ENCODE assay signal across 9 mouse cellular contexts in the genomic region with DNA sequence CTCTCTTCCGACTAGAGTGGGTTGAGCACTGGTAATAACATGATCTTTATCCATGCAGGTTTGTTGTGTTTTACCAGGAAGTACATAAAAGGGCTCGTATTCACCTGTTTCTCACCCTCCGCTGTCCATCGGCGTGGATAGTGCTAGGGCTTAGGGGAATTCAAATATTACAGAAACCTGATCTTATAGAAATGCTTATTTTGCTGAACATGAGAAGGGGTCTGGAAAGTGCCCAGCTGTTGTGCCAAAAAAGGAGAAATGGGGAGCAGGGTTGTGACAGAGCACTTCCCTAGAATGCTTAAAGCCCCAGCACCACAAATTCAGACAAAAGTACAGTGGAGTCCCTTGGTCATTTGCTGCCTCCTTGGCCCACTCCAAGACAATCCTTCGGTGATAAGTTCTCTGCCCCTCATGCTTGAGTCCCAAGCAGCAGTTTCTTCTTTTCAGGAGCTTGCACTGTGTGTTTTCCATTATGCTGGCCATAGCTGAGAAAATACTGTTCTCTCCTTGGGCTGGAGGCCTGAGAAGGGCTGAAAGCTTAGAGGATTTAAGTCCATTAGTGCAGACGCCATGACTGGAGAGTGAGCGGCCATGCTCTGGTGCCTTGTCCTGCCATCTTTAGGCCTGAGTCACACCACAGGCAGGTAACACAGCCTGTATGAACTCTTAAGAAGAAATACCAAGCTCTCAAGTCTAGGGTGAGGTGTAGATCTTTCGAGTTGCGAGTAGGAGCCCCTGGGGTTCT. TPM values are rescaled to one million over a fixed set of nuclear protein-coding genes. Genes with fewer than 3 reads are reported as not detected.
A peak's percentile ranks its signal among the peaks of the same experiment; 100 is the strongest.
DNase-seq lines count a peak whose midpoint lies in the region; ATAC-seq lines count a peak whose summit lies in the region.
"Had no signal": no experiment of that assay in that cellular context is flagged by ENCODE, and none has a peak within 500 bp of the region (broad histone marks: within the 10 kb centered on the region; RNA-seq: fewer than 3 reads in every experiment).

No protein-coding gene starts in this region.

- H3K4me1 ChIP-seq in lung, embryonic 15.5 days = peaks cover 11% of the 10 kb centered on the region
- peaks cover 23% of the 10 kb centered on the region for H3K4me1 ChIP-seq in forebrain, embryonic 13.5 days
- H3K4me1 ChIP-seq in limb, embryonic 13.5 days = peaks cover 21% of the 10 kb centered on the region
- peaks cover 6% of the 10 kb centered on the region; the same call in 1 of the 2 replicates for H3K4me1 ChIP-seq in stomach, embryonic 14.5 days (ENCODE audit: control insufficient read depth, insufficient read depth, low read length)

- no peaks in the 10 kb centered on the region for H3K9me3 ChIP-seq in lung, embryonic 15.5 days
- no peaks in the 10 kb centered on the region for H3K9me3 ChIP-seq in forebrain, embryonic 13.5 days (replicated peaks)
- no peaks in the 10 kb centered on the region for H3K9me3 ChIP-seq in limb, embryonic 13.5 days
- no peaks in the 10 kb centered on the region for H3K9me3 ChIP-seq in stomach, embryonic 14.5 days (ENCODE audit: control insufficient read depth, low read depth, low read length)

- H3K36me3 ChIP-seq in lung, embryonic 15.5 days = 0 out of 2 replicates have a peak, but pooled peaks cover 3% of the 10 kb centered on the region
- peaks cover 34% of the 10 kb centered on the region for H3K36me3 ChIP-seq in forebrain, embryonic 13.5 days (ENCODE audit: poor library complexity, severe bottlenecking)
- H3K36me3 ChIP-seq in limb, embryonic 13.5 days = peaks cover 23% of the 10 kb centered on the region
- H3K36me3 ChIP-seq in stomach, embryonic 14.5 days (ENCODE audit: control insufficient read depth, insufficient read depth, low read length) = peaks cover 8% of the 10 kb centered on the region; the same call in 1 of the 2 replicates

- WGBS in lung, embryonic 15.5 days = 75% methylated on average over 10 of the region's 10 CpGs
- WGBS in forebrain, embryonic 13.5 days = 80% methylated on average over 10 of the region's 10 CpGs
- 79% methylated on average over 10 of the region's 10 CpGs for WGBS in limb, embryonic 13.5 days
- whole genome bisulfite sequencing in stomach, embryonic 14.5 days = 77% methylated on average over 10 of the region's 10 CpGs

- peak overlapping the region; percentile 75 for H3K4me3 ChIP-seq in lung, embryonic 15.5 days
- H3K4me3 ChIP-seq in forebrain, embryonic 13.5 days = peak overlapping the region; percentile 70
- H3K4me3 ChIP-seq in limb, embryonic 13.5 days = peak overlapping the region; percentile 82
- peak overlapping the region; percentile 63 for H3K4me3 ChIP-seq in stomach, embryonic 14.5 days (ENCODE audit: low read depth, low read length)

- H3K27ac ChIP-seq in lung, embryonic 15.5 days = no peak overlapping the region
- H3K27ac ChIP-seq in forebrain, embryonic 13.5 days = no peak overlapping the region
- no peak overlapping the region for H3K27ac ChIP-seq in limb, embryonic 13.5 days
- no peak overlapping the region for H3K27ac ChIP-seq in stomach, embryonic 14.5 days (ENCODE audit: low read length)

- peaks cover 9% of the 10 kb centered on the region; the same call in 1 of the 2 replicates for H3K27me3 ChIP-seq in lung, embryonic 15.5 days
- H3K27me3 ChIP-seq in forebrain, embryonic 13.5 days = peaks cover 9% of the 10 kb centered on the region
- peaks cover 11% of the 10 kb centered on the region for H3K27me3 ChIP-seq in limb, embryonic 13.5 days
- H3K27me3 ChIP-seq in stomach, embryonic 14.5 days (ENCODE audit: control insufficient read depth, insufficient read depth, low read length) = no peaks in the 10 kb centered on the region

- H3K4me2 ChIP-seq in lung, embryonic 15.5 days = peak overlapping the region; percentile 82
- H3K4me2 ChIP-seq in forebrain, embryonic 13.5 days = peak overlapping the region; percentile 89
- H3K4me2 ChIP-seq in limb, embryonic 13.5 days (replicated peaks) = peak overlapping the region; percentile 96
- H3K4me2 ChIP-seq in stomach, embryonic 14.5 days (replicated peaks; ENCODE audit: low read depth, low read length) = peak overlapping the region; percentile 73

- no peak overlapping the region for H3K9ac ChIP-seq in lung, embryonic 15.5 days
- H3K9ac ChIP-seq in forebrain, embryonic 13.5 days = peak overlapping the region; percentile 75
- peak overlapping the region; percentile 77 for H3K9ac ChIP-seq in limb, embryonic 13.5 days
- no peak overlapping the region for H3K9ac ChIP-seq in stomach, embryonic 14.5 days (replicated peaks; ENCODE audit: low read depth, low read length)

- no peak for ATAC-seq in lung, embryonic 15.5 days (ENCODE audit: borderline replicate concordance, extremely low read depth, low FRiP score, low TSS enrichment)
- no peak for ATAC-seq in forebrain, embryonic 13.5 days
- ATAC-seq in limb, embryonic 13.5 days (ENCODE audit: low FRiP score, low read depth) = no peak
- no peak for ATAC-seq in stomach, embryonic 14.5 days (ENCODE audit: insufficient number of reproducible peaks, insufficient read depth, low FRiP score, low read depth)
- ATAC-seq: activated CD4-positive, CD25-positive, alpha-beta regulatory T cell, adult 4 months had no signal

- no peak for DNase-seq in lung, postnatal 25 days (ENCODE audit: low spot score)
- DNase-seq in frontal cortex, adult 2 months (ENCODE audit: extremely low spot score in 1 of 2, low spot score in 1 of 2) = no peak
- no peak for DNase-seq in embryo, embryonic 11 days
- DNase-seq in frontal cortex, postnatal 36 days (ENCODE audit: low spot score in 2 of 2) = no peak

RNA-seq across cellular contexts. Expression of a gene that starts 1.4 kb away (rescaled TPM):
- polyA plus RNA-seq in lung, embryonic 15.5 days (2015; fragmentation: Nextera tagmentation; extraction: Ambion mirVana) = 18.8 and 19.9 TPM in 2 replicates
- 16.0 and 16.8 TPM in 2 replicates for polyA plus RNA-seq in forebrain, embryonic 13.5 days (2015; fragmentation: Nextera tagmentation; extraction: Ambion mirVana)
- polyA plus RNA-seq in limb, embryonic 13.5 days (2015; fragmentation: Nextera tagmentation; extraction: Ambion mirVana) = 18.4 and 20.4 TPM in 2 replicates
- polyA plus RNA-seq in stomach, embryonic 14.5 days (2014; fragmentation: Nextera tagmentation; extraction: Ambion mirVana) = 21.6 and 26.0 TPM in 2 replicates
- 23.5 and 26.0 TPM in 2 replicates for polyA plus RNA-seq in frontal cortex, adult 2 months (2012; rRNA removed)

RNA-seq across cellular contexts. Expression of a gene that starts 11.6 kb away (rescaled TPM):
- 31.7 and 32.1 TPM in 2 replicates for polyA plus RNA-seq in lung, embryonic 15.5 days (2015; fragmentation: Nextera tagmentation; extraction: Ambion mirVana)
- 36.7 and 37.1 TPM in 2 replicates for polyA plus RNA-seq in forebrain, embryonic 13.5 days (2015; fragmentation: Nextera tagmentation; extraction: Ambion mirVana)
- polyA plus RNA-seq in limb, embryonic 13.5 days (2015; fragmentation: Nextera tagmentation; extraction: Ambion mirVana) = 27.6 and 28.0 TPM in 2 replicates
- polyA plus RNA-seq in stomach, embryonic 14.5 days (2014; fragmentation: Nextera tagmentation; extraction: Ambion mirVana) = 31.7 and 35.2 TPM in 2 replicates
- polyA plus RNA-seq in frontal cortex, adult 2 months (2012; rRNA removed) = 125 and 142 TPM in 2 replicates

RNA-seq across cellular contexts. Expression of a gene that starts 14.2 kb away (rescaled TPM):
- 1.00 and 1.4 TPM in 2 replicates for polyA plus RNA-seq in lung, embryonic 15.5 days (2015; fragmentation: Nextera tagmentation; extraction: Ambion mirVana)
- polyA plus RNA-seq in forebrain, embryonic 13.5 days (2015; fragmentation: Nextera tagmentation; extraction: Ambion mirVana) = 0.17 and 0.25 TPM in 2 replicates
- polyA plus RNA-seq in limb, embryonic 13.5 days (2015; fragmentation: Nextera tagmentation; extraction: Ambion mirVana) = 0.26 and 0.50 TPM in 2 replicates
- 1.1 and 1.5 TPM in 2 replicates for polyA plus RNA-seq in stomach, embryonic 14.5 days (2014; fragmentation: Nextera tagmentation; extraction: Ambion mirVana)
- 0.06 and 0.16 TPM in 2 replicates for polyA plus RNA-seq in frontal cortex, adult 2 months (2012; rRNA removed)
- polyA plus RNA-seq: activated CD4-positive, CD25-positive, alpha-beta regulatory T cell, adult 4 months had no signal

RNA-seq across cellular contexts. Expression of a gene that starts 34.6 kb away (rescaled TPM):
- polyA plus RNA-seq in lung, embryonic 15.5 days (2015; fragmentation: Nextera tagmentation; extraction: Ambion mirVana) = 54.4 and 56.6 TPM in 2 replicates
- polyA plus RNA-seq in forebrain, embryonic 13.5 days (2015; fragmentation: Nextera tagmentation; extraction: Ambion mirVana) = 68.5 and 76.9 TPM in 2 replicates
- 49.6 and 49.8 TPM in 2 replicates for polyA plus RNA-seq in limb, embryonic 13.5 days (2015; fragmentation: Nextera tagmentation; extraction: Ambion mirVana)
- polyA plus RNA-seq in stomach, embryonic 14.5 days (2014; fragmentation: Nextera tagmentation; extraction: Ambion mirVana) = 48.1 and 49.0 TPM in 2 replicates
- polyA plus RNA-seq in frontal cortex, adult 2 months (2012; rRNA removed) = 29.0 and 31.4 TPM in 2 replicates

RNA-seq across cellular contexts. Expression of a gene that starts 34.9 kb away (rescaled TPM):
- polyA plus RNA-seq in lung, embryonic 15.5 days (2015; fragmentation: Nextera tagmentation; extraction: Ambion mirVana) = 41.7 and 44.2 TPM in 2 replicates
- 64.3 and 67.4 TPM in 2 replicates for polyA plus RNA-seq in forebrain, embryonic 13.5 days (2015; fragmentation: Nextera tagmentation; extraction: Ambion mirVana)
- polyA plus RNA-seq in limb, embryonic 13.5 days (2015; fragmentation: Nextera tagmentation; extraction: Ambion mirVana) = 38.5 and 40.0 TPM in 2 replicates
- polyA plus RNA-seq in stomach, embryonic 14.5 days (2014; fragmentation: Nextera tagmentation; extraction: Ambion mirVana) = 32.9 and 36.4 TPM in 2 replicates
- polyA plus RNA-seq in frontal cortex, adult 2 months (2012; rRNA removed) = 69.1 and 78.1 TPM in 2 replicates

Comparison
In these comparisons a context has a peak if more than half of its experiments do, and no peak if none do; other contexts are left out.
1. H3K9ac ChIP-seq: peak in forebrain, embryonic 13.5 days (single experiment) and limb, embryonic 13.5 days (single experiment); none in lung, embryonic 15.5 days (single experiment) and stomach, embryonic 14.5 days (single experiment).
2. Peak in every context shown above with its lines, with median percentiles within 50 percentile points of each other: H3K4me2 ChIP-seq and H3K4me3 ChIP-seq.